Mouse (Mus musculus) 416B (cell line): ENCODE results near the gene Elavl3.
A peak's percentile ranks its signal among the peaks of the same experiment; 100 is the strongest.
"Not testable (repeated sequence)": the region's sequence is repeated elsewhere in the genome, so short reads cannot be mapped to it uniquely, and the experiment has no call there.

Experiments
- DNase-seq: peaks from one replicate; pipeline ENCODE4 v3.0.0; 2011; ENCODE audit warnings: low read depth

Gene Elavl3

DNA sequence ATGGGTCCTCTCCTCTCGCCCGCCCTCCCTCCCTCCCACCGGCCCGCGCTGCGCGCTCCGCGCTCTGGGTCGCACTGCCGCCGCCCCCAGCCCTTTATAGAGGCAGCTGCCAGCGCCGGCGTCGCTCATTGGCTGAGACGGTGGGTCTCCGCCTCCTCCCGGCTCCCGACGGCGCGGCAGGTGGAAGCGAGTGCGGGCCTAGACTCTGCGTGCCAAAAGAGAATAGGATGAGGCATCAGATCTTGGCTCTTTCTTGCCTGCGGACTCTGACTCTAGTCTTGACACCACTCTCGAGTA lies at the start of gene Elavl3:
Elavl3 (minus strand) TSS at position 66 of the 297 bp plus-strand sequence.
- no peak for DNase-seq

DNA sequence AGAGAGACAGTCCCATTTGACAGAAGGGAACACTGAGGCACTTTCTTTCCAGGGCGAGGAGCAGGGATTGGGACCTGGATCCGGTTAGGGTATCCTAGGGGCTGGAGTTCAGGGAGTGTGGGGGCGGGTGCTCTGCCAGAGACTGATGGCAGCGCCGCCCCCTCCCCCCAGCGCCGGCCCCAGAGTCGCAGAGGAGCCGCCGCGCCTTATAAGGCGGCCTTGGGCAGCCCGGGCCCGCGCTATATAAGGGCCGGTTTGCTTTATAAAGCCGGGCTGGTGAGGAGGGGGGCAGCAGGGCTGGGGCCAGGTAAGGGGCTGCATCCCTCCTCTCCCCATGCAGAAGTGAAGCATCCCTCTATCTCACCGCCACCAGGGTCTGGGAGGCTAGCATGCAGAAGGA lies 48.1 kb upstream of the Elavl3 start:
- no peak for DNase-seq

DNA sequence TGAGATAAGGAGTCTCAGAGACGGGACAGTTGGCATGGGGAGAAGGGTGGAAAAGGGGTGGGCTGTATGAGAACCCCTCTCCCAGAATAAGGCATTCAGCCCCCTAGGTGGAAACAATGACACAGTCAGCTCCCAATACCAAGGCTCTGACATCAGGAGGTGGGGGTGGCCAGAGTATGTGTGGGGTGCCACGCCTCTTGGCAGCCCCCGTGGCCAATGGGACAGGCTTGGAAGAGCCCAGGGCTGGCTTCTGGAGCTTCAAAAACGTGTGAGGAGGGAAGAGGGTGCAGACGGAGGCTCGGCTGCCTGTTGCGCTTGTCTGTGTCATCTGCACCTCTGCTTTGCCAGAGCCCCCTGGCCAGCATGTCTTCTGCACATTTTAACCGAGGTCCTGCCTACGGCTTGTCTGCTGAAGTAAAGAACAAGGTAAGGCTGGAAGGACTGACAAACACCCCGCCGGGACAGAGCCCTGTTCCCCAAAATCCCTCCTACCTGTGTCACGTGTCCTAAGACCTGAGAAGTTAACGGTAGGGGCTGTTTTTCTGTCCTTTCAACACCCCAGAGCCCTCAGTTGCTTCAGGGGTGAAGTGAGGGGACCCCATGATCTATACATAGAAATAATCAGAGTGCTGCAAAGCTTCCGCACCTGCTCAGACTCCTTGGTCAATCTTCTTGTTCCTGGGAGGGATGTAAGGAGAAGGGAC lies 47.3 kb upstream of the Elavl3 start, which contains the start of gene Cnn1:
Cnn1 (plus strand) TSS at position 224 of the 704 bp plus-strand sequence.
- no peak for DNase-seq

DNA sequence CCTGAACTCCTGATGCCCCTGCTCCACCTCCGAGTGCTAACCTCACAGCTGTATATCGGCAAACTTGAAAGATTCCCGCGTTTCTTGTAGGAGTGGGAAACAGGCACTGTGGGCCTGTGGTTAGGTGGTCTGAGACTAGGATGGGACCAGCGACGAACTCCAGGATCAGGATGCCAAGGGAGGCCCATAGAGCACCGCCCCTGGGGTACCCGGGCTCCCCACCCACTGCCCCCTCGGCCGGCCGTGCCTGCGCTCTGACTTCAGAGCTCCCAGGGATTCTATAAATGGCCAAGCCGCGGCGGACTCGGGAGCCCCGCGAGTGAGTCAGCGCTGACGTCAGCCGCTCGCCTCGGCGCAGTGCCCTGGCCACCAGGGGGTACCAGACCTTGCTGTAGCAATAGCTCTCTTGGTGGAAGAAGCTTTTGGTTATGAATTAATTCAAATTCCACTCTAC lies 44.1 kb upstream of the Elavl3 start:
- peak; percentile 90 for DNase-seq

DNA sequence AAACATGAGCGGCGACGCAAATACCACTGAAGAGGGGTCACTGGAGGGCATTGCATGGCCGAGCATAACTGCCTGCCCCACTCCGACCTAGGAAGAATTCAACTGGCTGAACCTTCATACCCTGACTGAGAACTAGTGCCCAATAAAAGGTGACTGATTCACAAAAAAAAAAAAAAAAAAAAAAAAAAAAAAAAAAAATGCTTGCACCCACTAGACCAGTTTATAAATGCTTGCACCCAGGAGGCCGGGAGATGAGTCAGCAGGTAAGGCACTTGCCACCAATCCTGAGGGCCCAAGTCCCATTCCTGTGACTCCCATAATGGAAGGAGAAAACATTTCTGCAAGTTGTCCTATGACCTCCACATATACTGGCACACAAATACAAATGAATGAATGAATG lies 40.9 kb upstream of the Elavl3 start:
- DNase-seq, result no peak

DNA sequence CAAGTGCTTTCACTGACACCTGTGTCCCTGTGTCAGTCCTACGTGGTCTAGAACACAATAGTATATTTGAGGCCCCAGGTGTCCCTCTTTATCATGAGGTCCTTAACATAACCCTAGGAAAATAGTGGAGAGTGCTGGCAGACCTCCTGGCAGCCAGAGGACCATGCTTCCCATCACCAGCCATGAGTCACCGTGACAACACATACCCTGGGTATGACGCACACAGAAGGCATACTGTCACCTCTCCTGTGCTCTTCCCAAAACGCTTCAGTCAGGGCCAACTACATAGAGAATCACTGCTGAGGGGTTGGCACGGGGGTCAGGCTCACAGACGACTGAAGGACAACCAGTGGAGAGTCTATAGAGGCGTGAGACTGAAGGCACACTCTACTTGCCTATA lies 38.2 kb upstream of the Elavl3 start:
- no peak for DNase-seq

DNA sequence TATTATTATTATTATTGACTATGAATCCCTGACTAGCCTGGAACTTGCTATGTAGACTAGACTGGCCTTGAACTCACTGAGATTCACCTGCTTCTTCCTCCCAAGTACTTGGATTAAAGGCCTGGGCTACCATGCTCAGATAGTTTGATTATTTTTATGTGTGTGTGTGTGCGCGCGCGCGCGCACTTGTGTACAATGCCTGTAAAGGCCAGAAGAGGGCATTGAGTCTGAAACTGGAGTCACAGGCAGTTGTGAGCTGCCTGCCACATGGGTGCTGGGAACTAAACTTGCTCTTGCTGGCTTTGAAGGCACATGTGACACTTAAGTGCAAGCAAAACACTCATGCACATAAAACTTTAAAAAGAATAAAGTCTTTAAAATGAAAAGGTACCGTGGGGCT lies 37.5 kb upstream of the Elavl3 start:
- DNase-seq, result no peak

DNA sequence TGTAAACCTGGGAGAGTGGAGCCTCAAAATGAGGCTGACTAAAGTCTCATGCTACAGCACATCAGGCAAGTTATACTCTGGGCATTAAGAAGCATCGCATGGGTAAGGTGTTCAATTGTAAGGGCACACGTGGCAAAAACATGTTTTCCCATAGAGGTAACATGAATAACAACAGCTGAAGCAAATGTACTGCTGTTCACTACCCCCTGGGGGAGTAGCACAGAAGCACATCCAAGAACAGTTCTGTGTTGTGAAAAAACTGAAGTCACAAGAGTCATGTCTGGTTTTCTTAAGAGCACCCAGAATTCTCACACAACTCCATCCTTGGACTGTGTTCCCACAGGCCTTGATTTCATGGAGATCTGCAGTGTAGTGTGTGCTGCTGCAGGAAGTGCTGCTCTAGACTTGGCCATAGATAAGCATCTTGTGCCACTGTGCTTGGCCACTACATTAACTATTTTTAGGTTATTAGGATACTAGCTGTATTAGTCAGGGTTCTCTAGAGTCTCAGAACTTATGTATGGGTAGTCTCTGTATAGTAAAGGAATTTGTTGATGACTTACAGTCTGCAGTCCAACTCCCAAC lies 35.3 kb upstream of the Elavl3 start:
- peak; percentile 75 for DNase-seq

DNA sequence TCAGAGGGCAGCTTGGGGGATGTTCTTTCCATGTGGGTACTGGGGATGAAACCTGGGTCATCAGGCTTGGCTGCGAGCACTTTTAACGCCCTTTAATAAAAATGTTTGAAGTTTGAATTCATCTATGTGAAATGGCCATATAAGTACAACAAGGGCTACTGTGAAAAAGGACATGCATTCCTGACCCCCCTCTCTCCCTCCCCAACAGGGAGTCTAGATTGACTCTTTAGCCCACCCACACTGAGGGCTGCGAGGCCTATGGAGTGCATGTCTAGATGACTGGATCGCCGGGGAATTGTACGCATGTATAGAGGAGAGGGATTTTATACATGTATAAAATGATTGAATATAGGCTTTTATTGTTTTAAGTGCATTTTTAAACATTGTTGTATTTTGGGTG lies 34.2 kb upstream of the Elavl3 start:
- DNase-seq, result no peak

DNA sequence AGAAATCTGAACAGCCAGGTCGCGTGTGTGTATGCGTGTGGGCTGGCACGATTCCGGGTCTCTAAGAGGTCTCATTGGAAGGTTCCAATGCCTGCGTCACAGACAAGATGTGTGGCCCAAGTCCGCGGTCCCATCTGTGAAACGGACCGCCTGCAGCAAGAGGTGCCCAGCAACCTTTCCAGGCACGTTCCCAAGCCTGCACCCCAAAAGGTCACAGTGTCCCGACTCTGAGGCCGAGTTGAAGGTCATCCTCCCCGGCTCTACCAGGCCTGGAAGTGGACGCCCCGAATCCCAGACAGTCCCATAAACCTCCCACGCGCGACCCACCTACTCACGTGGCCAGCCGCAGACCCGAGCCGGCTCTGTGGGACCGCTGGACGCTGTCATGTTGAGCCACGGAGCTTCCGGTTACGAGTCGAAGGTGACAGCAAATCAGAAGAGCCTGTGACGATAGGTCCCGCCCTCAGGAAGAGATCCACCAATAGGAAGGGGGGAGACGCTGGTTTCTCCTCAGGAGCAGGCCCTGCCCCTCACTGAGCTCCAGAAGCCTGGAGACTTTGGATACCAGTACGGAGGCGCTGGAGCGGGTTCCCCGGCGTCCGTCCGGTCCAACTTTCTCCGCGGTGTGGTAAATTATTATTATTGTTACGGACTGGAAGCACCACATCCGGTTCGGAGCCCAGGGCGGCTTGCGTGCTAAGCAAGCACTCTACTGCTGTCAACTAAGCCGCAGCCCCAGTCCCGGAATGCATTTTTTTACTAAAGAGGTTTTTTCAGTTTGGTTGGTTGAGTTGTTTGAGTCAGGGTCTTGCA lies 33.4 kb upstream of the Elavl3 start, which contains the start of gene Ecsit:
Ecsit (minus strand) TSS at position 417 of the 813 bp plus-strand sequence.
- DNase-seq, result peak; percentile 97

DNA sequence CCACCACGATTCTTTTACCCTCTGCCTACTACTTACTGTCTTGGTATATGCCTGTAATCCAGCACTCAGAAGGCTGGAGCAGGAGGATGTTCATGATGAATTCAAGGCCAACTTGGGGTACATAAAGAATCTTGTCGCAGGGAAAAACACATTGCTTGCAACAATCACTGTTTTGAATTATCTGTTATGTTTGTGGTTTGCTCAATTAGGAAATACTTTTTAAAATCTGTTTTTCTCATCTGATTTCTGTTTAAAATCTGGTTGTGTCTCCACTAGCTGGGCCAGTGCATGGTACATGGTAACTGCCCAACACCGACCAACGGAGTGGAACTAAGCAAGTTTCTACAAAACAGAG lies 32.8 kb upstream of the Elavl3 start:
- DNase-seq, result no peak

DNA sequence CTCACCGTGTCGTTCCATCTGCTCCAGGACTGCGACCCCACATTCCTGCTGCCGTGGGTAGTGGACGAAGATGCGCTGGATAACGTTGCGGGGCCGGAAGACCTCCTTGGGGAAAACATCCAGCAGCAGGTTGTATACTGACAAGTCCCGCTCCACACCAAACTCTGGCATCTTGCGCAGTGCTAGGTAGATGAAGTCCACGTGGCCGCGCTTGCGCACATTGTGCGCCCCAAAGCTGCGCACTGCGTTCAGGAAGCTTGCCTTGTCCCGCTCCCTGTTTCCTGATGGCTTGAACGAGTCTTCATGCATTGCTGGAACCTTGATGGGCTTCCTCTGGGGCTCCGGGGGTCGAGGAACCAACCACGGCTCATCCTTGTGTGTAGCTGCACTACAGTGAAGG lies 24.4 kb upstream of the Elavl3 start:
- no peak for DNase-seq

DNA sequence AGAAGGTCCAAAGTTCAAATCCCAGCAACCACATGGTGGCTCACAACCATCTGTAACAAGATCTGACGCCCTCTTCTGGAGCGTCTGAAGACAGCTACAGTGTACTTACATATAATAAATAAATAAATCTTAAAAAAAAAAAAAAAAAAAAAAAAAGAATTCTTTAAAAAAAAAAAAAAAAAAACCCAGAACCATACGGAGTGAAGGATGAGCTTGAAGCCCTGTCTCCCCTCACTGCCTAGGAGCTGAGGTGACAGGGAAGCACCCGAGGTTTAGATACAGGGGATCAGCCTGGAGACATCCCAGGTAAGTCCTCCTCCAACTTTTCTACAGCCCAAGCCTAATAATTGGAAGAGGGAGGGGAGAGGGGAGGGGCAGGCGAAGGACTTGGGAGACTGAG lies 24.0 kb upstream of the Elavl3 start:
- not testable (repeated sequence) for DNase-seq

DNA sequence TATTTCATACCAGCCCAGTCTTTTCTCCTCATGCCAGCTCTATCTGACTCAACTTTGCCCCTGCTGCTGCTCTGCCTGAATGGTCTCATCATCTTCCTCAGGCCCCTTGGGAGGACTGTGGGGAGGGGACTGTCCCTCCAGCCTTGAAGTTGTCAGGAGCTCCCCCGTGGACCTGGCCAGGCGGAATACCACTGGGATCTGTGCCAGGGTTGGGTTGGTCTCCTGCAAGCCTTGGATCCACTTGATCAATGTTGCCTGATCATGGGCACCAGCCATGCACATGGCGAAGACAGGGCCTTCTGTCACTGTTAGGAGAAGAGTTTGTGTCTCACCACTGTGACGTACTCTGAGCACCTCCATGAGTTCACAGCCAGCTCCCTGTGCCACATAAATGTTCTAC lies 20.5 kb upstream of the Elavl3 start:
- DNase-seq, result no peak

DNA sequence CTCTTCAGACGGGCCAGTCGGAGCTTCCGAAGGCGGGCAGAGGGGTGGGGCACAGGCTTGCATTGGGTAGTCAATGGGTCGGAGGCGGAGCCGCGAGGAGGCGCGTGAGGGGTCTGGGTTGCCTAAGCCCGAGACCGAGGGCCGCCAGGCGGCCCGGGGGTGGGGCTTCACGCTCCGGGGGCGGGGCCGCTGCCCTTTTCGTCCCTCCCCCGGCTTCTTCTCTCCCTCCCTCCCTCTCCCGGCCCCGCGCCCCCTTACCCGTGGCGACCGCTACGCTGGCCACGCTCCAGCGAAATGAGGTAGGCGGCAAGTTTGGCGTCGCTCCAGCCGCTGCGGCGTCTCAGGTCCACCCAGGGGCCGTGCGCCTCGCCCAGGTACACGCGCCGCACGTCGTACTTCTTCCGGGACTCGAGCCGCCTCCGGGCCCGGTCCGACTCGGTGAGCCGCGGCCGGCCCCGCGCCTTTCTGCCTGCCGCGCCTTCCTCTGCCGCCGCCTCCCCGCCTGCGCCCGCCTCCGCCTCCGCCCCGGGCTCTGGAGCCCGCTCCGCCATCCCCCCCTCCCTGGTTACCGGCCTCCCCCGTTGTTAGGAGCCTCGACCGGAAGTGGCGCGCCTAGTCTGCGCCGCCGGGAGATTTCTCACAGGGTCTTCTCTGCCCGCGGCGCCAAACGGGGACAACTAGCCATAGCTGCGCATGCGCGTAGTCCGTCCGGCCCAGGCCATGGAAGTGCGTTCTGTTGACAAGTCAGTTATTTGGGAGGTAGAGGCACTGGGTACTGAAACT lies 19.2 kb upstream of the Elavl3 start, which contains the start of the genes Gm49318 and Zfp653:
Gm49318 (minus strand) TSS at position 469 of the 783 bp plus-strand sequence.
Zfp653 (minus strand) TSS at position 586 of the 783 bp plus-strand sequence.
- DNase-seq, result peak; percentile 96

DNA sequence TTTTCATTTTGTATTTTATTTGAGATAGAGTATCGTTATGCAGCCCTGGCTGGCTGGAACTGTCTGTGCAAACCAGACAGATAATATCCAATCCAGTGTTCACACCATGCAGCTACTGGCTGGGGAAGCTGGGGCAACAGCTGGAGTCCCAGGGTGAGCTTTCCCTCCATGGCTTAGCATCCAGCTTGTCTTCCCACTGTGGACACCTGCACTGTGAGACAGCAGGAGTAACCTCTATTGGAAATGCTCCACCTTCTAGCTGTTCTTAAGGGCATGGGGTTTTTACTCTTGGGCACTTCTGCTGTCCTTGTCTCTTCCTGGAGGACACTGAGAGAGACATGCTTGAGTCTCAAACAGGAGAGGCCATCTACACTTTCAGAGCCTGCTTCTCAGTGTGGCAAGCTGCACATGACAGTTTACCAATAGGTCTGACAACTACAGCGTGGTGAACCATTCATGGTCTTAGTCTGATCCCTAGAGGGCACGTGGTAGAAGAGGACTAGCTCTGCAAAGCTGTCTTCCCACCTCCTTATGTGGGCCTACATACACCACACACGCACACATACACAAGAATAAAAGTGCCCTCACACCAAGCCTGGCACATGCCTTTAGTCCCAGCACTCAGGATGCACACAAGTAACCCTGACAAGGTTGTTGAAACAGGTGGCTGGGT lies 18.2 kb upstream of the Elavl3 start:
- DNase-seq, result peak; percentile 40

DNA sequence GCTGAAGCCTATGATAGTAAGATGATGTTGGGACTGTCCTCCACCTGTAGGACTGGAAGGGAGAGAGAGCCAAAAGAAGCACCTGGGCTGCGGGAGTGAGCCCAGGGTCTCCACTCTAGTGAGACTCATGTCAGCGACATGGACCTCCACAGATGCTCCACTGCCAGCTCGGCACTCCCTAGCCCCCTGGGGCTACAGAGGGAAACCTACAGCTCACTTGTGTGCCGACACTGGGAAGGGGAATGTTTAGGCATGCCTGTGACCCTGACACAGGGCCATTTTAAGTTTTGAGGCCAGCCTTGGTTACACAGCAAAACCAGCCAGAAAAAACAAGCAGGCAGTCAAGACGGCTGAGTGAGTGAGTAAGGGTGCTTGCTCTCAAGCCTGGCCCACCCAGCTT lies 15.4 kb upstream of the Elavl3 start:
- no peak for DNase-seq

DNA sequence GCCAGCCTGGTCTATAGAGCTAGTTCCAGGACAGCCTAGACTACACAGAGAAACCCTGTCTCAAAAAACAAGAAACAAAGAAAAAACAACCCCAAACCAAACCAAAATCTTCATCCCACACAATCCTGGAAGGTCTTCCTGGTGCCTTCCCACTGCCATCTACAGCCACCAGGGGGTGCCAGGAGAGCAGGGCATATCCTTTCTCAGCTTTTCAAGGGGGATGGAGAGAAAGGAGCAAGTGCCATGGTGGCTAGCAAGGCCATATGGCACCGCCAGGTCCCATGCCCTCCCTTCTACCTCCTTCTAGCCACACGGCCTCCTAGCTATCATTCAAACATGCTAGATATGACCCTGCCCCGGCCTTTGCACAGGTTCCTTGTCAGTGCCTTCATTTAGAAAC lies 14.6 kb upstream of the Elavl3 start:
- peak; percentile 64 for DNase-seq

DNA sequence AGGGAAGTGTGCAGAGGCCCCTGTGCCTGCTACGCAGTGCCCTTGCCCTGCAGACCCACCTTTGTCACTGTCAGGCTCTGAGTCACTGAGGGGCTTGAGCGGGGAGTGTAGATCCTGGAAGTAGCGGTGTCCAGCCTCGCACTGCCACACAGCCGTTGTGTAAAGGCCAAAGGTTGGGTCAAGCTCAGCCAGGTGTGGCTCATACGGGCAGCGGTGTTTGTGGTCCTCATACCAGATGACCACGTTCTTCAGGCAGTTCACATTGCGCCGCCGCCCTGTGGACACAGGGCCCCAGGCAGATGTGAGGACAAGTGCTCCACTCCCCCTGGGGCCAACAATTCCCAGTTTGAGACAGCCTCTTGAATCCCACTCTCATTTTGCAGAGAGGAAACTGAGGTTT lies 13.8 kb upstream of the Elavl3 start:
- DNase-seq, result no peak

DNA sequence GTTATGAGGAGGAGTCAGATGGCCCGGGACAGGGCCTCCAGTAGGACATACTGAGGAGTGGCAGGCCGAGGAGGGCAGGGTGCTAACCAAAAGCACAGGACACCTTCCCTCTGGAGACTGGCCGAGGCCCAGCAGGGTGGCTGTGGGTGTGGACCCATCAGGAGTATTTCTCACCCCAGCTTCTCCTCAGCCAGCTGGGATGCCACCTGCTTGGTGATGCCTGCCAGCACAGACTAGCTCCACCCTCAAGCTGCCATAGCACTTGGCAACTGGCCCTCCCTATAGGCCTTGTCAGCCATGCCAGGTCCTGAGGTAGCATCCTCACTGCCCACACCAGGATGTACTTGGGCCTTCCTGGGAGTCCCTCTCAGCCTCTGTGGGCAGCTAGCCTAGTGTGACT lies 12.5 kb upstream of the Elavl3 start:
- no peak for DNase-seq

DNA sequence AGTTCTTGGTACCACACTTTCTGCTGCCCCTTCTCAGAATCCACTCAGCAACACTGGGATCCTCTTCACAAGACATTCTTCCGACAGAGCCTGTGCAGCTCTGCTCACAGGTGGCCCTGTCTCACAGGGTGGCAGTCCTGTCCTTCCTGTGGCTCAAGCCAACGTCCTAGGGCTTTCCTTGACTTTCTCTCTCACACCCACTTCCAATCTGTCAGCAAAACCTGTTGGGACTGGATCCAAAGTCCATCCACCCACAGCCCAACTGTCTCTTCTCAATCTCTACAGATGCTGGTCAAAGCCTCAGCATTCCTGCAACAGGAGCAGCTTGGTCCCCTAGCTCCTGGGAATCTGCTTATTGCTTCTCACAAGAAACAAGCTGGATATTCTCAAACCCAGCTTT lies 9.5 kb upstream of the Elavl3 start:
- no peak for DNase-seq

DNA sequence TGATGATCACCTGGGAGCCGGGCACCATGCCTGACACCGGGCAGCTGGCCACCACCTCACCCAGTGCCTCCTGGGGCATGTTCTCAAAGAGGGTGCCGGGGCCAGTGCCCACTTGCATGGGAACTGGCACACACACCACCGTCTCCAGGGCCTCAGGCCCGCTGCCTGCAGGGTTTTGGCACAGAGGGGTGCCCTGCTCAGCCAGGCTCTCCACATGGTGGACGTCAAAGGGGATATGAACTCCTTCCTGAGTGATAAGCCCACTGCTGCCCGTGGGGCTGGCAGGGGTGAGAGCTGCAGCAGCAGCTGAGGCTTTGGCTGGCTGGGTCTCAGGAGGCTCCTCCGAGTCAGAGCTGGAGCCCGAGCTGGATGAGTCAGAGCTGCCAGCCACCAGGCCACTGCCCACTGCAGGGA lies 6.2 kb upstream of the Elavl3 start:
- DNase-seq, result peak; percentile 22
